Comparison of ENCODE assay signal across 8 mouse cellular contexts in the genomic region with DNA sequence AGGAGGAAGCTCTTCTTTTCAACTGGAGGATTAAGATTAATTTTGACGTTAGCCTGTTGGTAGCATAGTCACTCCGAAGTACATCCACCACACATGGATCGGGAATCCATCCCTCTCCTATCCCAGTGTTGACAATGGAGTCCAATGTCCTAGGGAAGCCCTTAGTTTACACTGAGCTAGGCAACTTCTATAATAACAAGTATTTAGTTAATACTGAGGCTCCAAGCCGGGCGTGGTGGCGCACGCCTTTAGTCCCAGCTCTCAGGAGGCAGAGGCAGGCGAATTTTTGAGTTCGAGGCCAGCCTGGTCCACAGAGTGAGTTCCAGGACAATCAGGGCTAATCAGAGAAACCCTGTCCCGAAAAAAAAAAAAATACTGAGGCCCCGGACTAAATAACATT. TPM values are rescaled to one million over a fixed set of nuclear protein-coding genes. Genes with fewer than 3 reads are reported as not detected.
DNase-seq lines count a peak whose midpoint lies in the region; ATAC-seq and TF ChIP-seq lines count a peak whose summit lies in the region.

No protein-coding gene starts in this region.

- peak overlapping the region; percentile 76 for H3K4me2 ChIP-seq in heart, embryonic 15.5 days
- H3K4me2 ChIP-seq in forebrain, embryonic 15.5 days (replicated peaks), result peak overlapping the region; percentile 77
- peak overlapping the region; percentile 96 for H3K4me2 ChIP-seq in liver, postnatal 0 days (ENCODE audit: low read depth, low read length)

- intact Hi-C loops in heart, postnatal 25 days (cut with DNase I), result no loop called here

- no peak for DNase-seq in heart, postnatal 25 days (ENCODE audit: low spot score)
- no peak for DNase-seq in G1E (ENCODE audit: low spot score)
- DNase-seq in liver, postnatal 0 days, result no peak
- DNase-seq in adrenal gland, adult (ENCODE audit: inconsistent age in 2 of 2, low spot score in 1 of 2), result no peak
- no peak for DNase-seq in left cerebral cortex, adult 8-10 months (ENCODE audit: low spot score in 2 of 2)
- DNase-seq in natural killer cell, adult 2 months (ENCODE audit: low spot score in 2 of 2), result no peak

- H3K27me3 ChIP-seq in heart, embryonic 15.5 days, result 0 out of 2 replicates have a peak, but pooled peaks cover 3% of the 10 kb centered on the region
- no peaks in the 10 kb centered on the region for H3K27me3 ChIP-seq in G1E (ENCODE audit: insufficient read depth, low read length)
- no peaks in the 10 kb centered on the region for H3K27me3 ChIP-seq in forebrain, embryonic 15.5 days
- no peaks in the 10 kb centered on the region for H3K27me3 ChIP-seq in liver, postnatal 0 days (ENCODE audit: insufficient read depth, low read length)

- H3K36me3 ChIP-seq in heart, embryonic 15.5 days, result no peaks in the 10 kb centered on the region
- H3K36me3 ChIP-seq in G1E (replicated peaks), result peaks cover 15% of the 10 kb centered on the region
- no peaks in the 10 kb centered on the region for H3K36me3 ChIP-seq in forebrain, embryonic 15.5 days
- H3K36me3 ChIP-seq in liver, postnatal 0 days (replicated peaks; ENCODE audit: insufficient read depth, low read length), result no peaks in the 10 kb centered on the region

- peak overlapping the region; percentile 96 for H3K9ac ChIP-seq in heart, embryonic 15.5 days
- peak overlapping the region; percentile 93 for H3K9ac ChIP-seq in forebrain, embryonic 15.5 days (replicated peaks)
- peak overlapping the region; percentile 97 for H3K9ac ChIP-seq in liver, postnatal 0 days (replicated peaks)

- ATAC-seq in heart, embryonic 15.5 days (replicated peaks; ENCODE audit: insufficient number of reproducible peaks, insufficient read depth, low FRiP score, low read depth), result no peak
- ATAC-seq in G1E (ENCODE audit: extremely low read depth, insufficient number of reproducible peaks, low FRiP score, poor library complexity, severe bottlenecking), result no peak
- ATAC-seq in forebrain, embryonic 15.5 days (replicated peaks), result no peak
- ATAC-seq in liver, postnatal 0 days, result 0 out of 2 replicates have a peak, but pooled peaks have one; percentile 6

- H3K4me1 ChIP-seq in heart, embryonic 15.5 days (replicated peaks), result peaks cover 17% of the 10 kb centered on the region
- peaks cover 47% of the 10 kb centered on the region for H3K4me1 ChIP-seq in G1E (ENCODE audit: insufficient read depth, low read depth, low read length)
- peaks cover 29% of the 10 kb centered on the region for H3K4me1 ChIP-seq in forebrain, embryonic 15.5 days
- peaks cover 25% of the 10 kb centered on the region for H3K4me1 ChIP-seq in liver, postnatal 0 days (ENCODE audit: insufficient read depth)

- TF ChIP-seq EP300 in liver, postnatal 0 days (IDR thresholded peaks at IDR 0.05; ENCODE audit: low read depth), result no peak

- H3K9me3 ChIP-seq in heart, embryonic 15.5 days (replicated peaks), result no peaks in the 10 kb centered on the region
- no peaks in the 10 kb centered on the region for H3K9me3 ChIP-seq in G1E (replicated peaks)
- no peaks in the 10 kb centered on the region for H3K9me3 ChIP-seq in forebrain, embryonic 15.5 days
- no peaks in the 10 kb centered on the region for H3K9me3 ChIP-seq in liver, postnatal 0 days (ENCODE audit: low read length)

- no peak for TF ChIP-seq CTCF in G1E (IDR thresholded peaks at IDR 0.05; ENCODE audit: low read depth, low read length)
- TF ChIP-seq CTCF in liver, postnatal 0 days (IDR thresholded peaks at IDR 0.05; ENCODE audit: low read depth), result no peak

- WGBS in heart, embryonic 15.5 days, result 76% methylated on average over 11 of the region's 11 CpGs
- 75% methylated on average over 11 of the region's 11 CpGs for WGBS in forebrain, embryonic 15.5 days
- 64% methylated on average over 11 of the region's 11 CpGs for WGBS in liver, postnatal 0 days (ENCODE audit: insufficient replicate concordance)

- H3K27ac ChIP-seq in heart, embryonic 15.5 days, result peak overlapping the region; percentile 87
- peak overlapping the region; percentile 54; the same call in 1 of the 2 replicates for H3K27ac ChIP-seq in forebrain, embryonic 15.5 days (replicated peaks)
- peak overlapping the region; percentile 95 for H3K27ac ChIP-seq in liver, postnatal 0 days (ENCODE audit: low read depth)

- H3K4me3 ChIP-seq in heart, embryonic 15.5 days, result peak overlapping the region; percentile 94
- peak overlapping the region; percentile 96 for H3K4me3 ChIP-seq in G1E (ENCODE audit: low read depth, low read length)
- peak overlapping the region; percentile 87 for H3K4me3 ChIP-seq in forebrain, embryonic 15.5 days
- peak overlapping the region; percentile 90 for H3K4me3 ChIP-seq in liver, postnatal 0 days (ENCODE audit: low read depth, low read length)

RNA-seq across cellular contexts. Expression of a gene that starts 6.4 kb away (rescaled TPM):
- 8.8 and 10.6 TPM in 2 replicates for polyA plus RNA-seq in heart, embryonic 15.5 days (2015; fragmentation: Nextera tagmentation; extraction: Ambion mirVana)
- 10 to 100 TPM; 16.3 to 16.7 TPM for total RNA-seq in heart, postnatal 25 days (2021)
- total RNA-seq in G1E (2014; fragmentation: Nextera tagmentation) (35.7 and 40.9 TPM in 2 replicates), G1E (2017) (7.7 and 8.2 TPM in 2 replicates)
- polyA plus RNA-seq in G1E (2012), result 22.4 and 24.7 TPM in 2 replicates
- 10.7 and 10.9 TPM in 2 replicates for polyA plus RNA-seq in forebrain, embryonic 15.5 days (2015; fragmentation: Nextera tagmentation; extraction: Ambion mirVana)
- 14.1 and 15.0 TPM in 2 replicates for polyA plus RNA-seq in liver, postnatal 0 days (2015; fragmentation: Nextera tagmentation; extraction: Ambion mirVana)
- total RNA-seq in left cerebral cortex, adult 8-10 months (2022), result 10 to 100 TPM; 19.1 to 21.9 (median 19.8) TPM

RNA-seq across cellular contexts. Expression of a gene that starts 6.5 kb away (rescaled TPM):
- 115 and 137 TPM in 2 replicates for polyA plus RNA-seq in heart, embryonic 15.5 days (2015; fragmentation: Nextera tagmentation; extraction: Ambion mirVana)
- total RNA-seq in heart, postnatal 25 days (2021), result 100 to 1,000 TPM; 128 to 129 TPM
- total RNA-seq in G1E (2014; fragmentation: Nextera tagmentation) (103 and 125 TPM in 2 replicates), G1E (2017) (58.7 and 59.2 TPM in 2 replicates)
- polyA plus RNA-seq in G1E (2012), result 2.9 and 4.0 TPM in 2 replicates
- polyA plus RNA-seq in forebrain, embryonic 15.5 days (2015; fragmentation: Nextera tagmentation; extraction: Ambion mirVana), result 145 and 151 TPM in 2 replicates
- 204 TPM in 2 replicates for polyA plus RNA-seq in liver, postnatal 0 days (2015; fragmentation: Nextera tagmentation; extraction: Ambion mirVana)
- 10 to 100 TPM; 63.7 to 73.2 (median 67.6) TPM for total RNA-seq in left cerebral cortex, adult 8-10 months (2022)

Comparison
In these comparisons a context has a peak if more than half of its experiments do, and no peak if none do; other contexts are left out.
1. RNA of a gene that starts 6.5 kb away (polyA plus RNA-seq): 204 TPM in liver, postnatal 0 days, 145 to 151 TPM in forebrain, embryonic 15.5 days and 115 to 137 TPM in heart, embryonic 15.5 days; 2.9 to 4.0 TPM in G1E; every median in the first group is over 10 times any median in the second.
2. Peak in every context shown above with its lines, with median percentiles within 50 percentile points of each other: H3K27ac ChIP-seq, H3K4me2 ChIP-seq, H3K4me3 ChIP-seq and H3K9ac ChIP-seq.